Mouse (Mus musculus) liver, embryonic 11.5 days (tissue): ENCODE measurements around the gene Kcnq1. TPM values are rescaled to one million over a fixed set of nuclear protein-coding genes. Genes with fewer than 3 reads are reported as not detected.
A peak's percentile ranks its signal among the peaks of the same experiment; 100 is the strongest.

Experiments
- ATAC-seq: fragments of 200-750 bp; cut with Nextera tagmentation; replicated peaks from 2 replicates; pipeline ENCODE4 v1.8.0; 2017; ENCODE audit warnings: moderate number of reproducible peaks, mild to moderate bottlenecking, moderate TSS enrichment, moderate library complexity; ENCODE audit not compliant: low FRiP score
- DNase-seq: peaks from one replicate; pipeline ENCODE4 v3.0.0-alpha.2; 2017; ENCODE audit warnings: low spot score
- H3K27ac ChIP-seq: fragments of 300-500 bp; sonication (generic); 2 replicates; pipeline ENCODE4 v1.5.1; 2014; ENCODE audit warnings: mild to moderate bottlenecking, low read depth, low read length, control low read depth
- H3K27me3 ChIP-seq: fragments of 300-500 bp; sonication (generic); replicated peaks from 2 replicates; pipeline ENCODE4 v1.6.1; 2014; ENCODE audit warnings: low read length, mixed read lengths; ENCODE audit not compliant: control insufficient read depth, insufficient read depth
- H3K36me3 ChIP-seq: fragments of 300-500 bp; sonication (generic); 2 replicates; pipeline ENCODE4 v1.6.1; 2014; ENCODE audit warnings: mild to moderate bottlenecking, low read length, moderate library complexity, mixed read lengths; ENCODE audit not compliant: control insufficient read depth, insufficient read depth
- H3K4me1 ChIP-seq: fragments of 300-500 bp; sonication (generic); replicated peaks from 2 replicates; pipeline ENCODE4 v1.6.1; 2014; ENCODE audit warnings: low read length, mixed read lengths; ENCODE audit not compliant: control insufficient read depth, insufficient read depth
- H3K4me2 ChIP-seq: fragments of 300-500 bp; sonication (generic); 2 replicates; pipeline ENCODE4 v1.6.1; 2014; ENCODE audit warnings: mild to moderate bottlenecking, control low read depth, moderate library complexity
- H3K4me3 ChIP-seq: fragments of 300-500 bp; sonication (generic); 2 replicates; pipeline ENCODE4 v1.5.1; 2014; ENCODE audit warnings: low read depth, low read length, control low read depth
- H3K9ac ChIP-seq: fragments of 300-500 bp; sonication (generic); 2 replicates; pipeline ENCODE4 v1.6.1; 2014; ENCODE audit warnings: low read depth, low read length, control low read depth
- H3K9me3 ChIP-seq: fragments of 300-500 bp; sonication (generic); 2 replicates; pipeline ENCODE4 v1.6.1; 2016; ENCODE audit warnings: low read length, inconsistent platforms, mixed read lengths; ENCODE audit not compliant: control insufficient read depth
- WGBS: fragments of 180-500 bp; shearing (Covaris S2); extraction: QIAGEN DNeasy Blood & Tissue Kit; methylation state at CpG from one replicate; pipeline ENCODE4 v1.1.7; 2014; 5-methylcytosine and 5-hydroxymethylcytosine counted together
- polyA plus RNA-seq: library from polyadenylated mRNA; unstranded; fragments of >200 nt; fragmentation: Nextera tagmentation; extraction: Ambion mirVana; gene quantifications from 2 replicates; pipeline ENCODE4 v1.2.1, GENCODE M21; 2014

The Kcnq1 gene
- polyA plus RNA-seq, 1 experiment from 2014 or later: 0.59 TPM

GRCm38 (mm10) chr7:143111719-143112118 is 5.6 kb downstream of the Kcnq1 start:
- H3K4me1 ChIP-seq: peaks cover 9% of the 10 kb centered on the region
- 25% methylated on average over 4 of the region's 4 CpGs for WGBS
- no peak overlapping the region for H3K4me2 ChIP-seq
- no peaks in the 10 kb centered on the region for H3K36me3 ChIP-seq
- H3K9ac ChIP-seq: no peak overlapping the region
- ATAC-seq (peak; percentile 43; the same call in 1 of the 2 replicates), DNase-seq (no peak)
- H3K4me3 ChIP-seq: no peak overlapping the region
- peaks cover 30% of the 10 kb centered on the region for H3K27me3 ChIP-seq
- no peaks in the 10 kb centered on the region for H3K9me3 ChIP-seq
- no peak overlapping the region for H3K27ac ChIP-seq

GRCm38 (mm10) chr7:143112395-143112794 is 6.2 kb downstream of the Kcnq1 start:
- Histone ChIP-seq H3K4me1 (peaks cover 2% of the 10 kb centered on the region), H3K27me3 (peaks cover 24% of the 10 kb centered on the region), H3K4me3 (no peak overlapping the region), H3K9ac (no peak overlapping the region), H3K36me3 (no peaks in the 10 kb centered on the region), H3K27ac (no peak overlapping the region), H3K9me3 (no peaks in the 10 kb centered on the region), H3K4me2 (no peak overlapping the region)
- WGBS: 35% methylated on average over 1 of the region's 1 CpGs
- no peak for DNase-seq
- ATAC-seq: no peak

- Histone ChIP-seq H3K4me2 (no peak overlapping the region), H3K9me3 (no peaks in the 10 kb centered on the region), H3K9ac (no peak overlapping the region), H3K27ac (no peak overlapping the region), H3K27me3 (no peaks in the 10 kb centered on the region; the same call in 1 of the 2 replicates), H3K4me3 (no peak overlapping the region), H3K4me1 (0 out of 2 replicates have a peak, but pooled peaks cover 5% of the 10 kb centered on the region), H3K36me3 (no peaks in the 10 kb centered on the region)
- DNase-seq (no peak), ATAC-seq (no peak)
These were observed 8.6 kb downstream of the Kcnq1 start for GRCm38 (mm10) chr7:143114773-143115172.

GRCm38 (mm10) chr7:143116521-143116920 is 10.4 kb downstream of the Kcnq1 start:
- Histone ChIP-seq H3K4me2 (no peak overlapping the region), H3K9ac (no peak overlapping the region), H3K27ac (no peak overlapping the region), H3K36me3 (no peaks in the 10 kb centered on the region), H3K9me3 (no peaks in the 10 kb centered on the region), H3K4me1 (0 out of 2 replicates have a peak, but pooled peaks cover 6% of the 10 kb centered on the region), H3K4me3 (no peak overlapping the region), H3K27me3 (no peaks in the 10 kb centered on the region)
- ATAC-seq: no peak
- no peak for DNase-seq
- 73% methylated on average over 5 of the region's 5 CpGs for WGBS

GRCm38 (mm10) chr7:143119407-143119806 is 13.2 kb downstream of the Kcnq1 start:
- 0 out of 2 replicates have a peak, but pooled peaks cover 12% of the 10 kb centered on the region for H3K4me1 ChIP-seq
- H3K9ac ChIP-seq: no peak overlapping the region
- 44% methylated on average over 1 of the region's 1 CpGs for WGBS
- H3K27me3 ChIP-seq: no peaks in the 10 kb centered on the region; the same call in 1 of the 2 replicates
- no peaks in the 10 kb centered on the region for H3K36me3 ChIP-seq
- DNase-seq (no peak), ATAC-seq (no peak)
- H3K4me2 ChIP-seq: no peak overlapping the region
- no peaks in the 10 kb centered on the region for H3K9me3 ChIP-seq
- H3K27ac ChIP-seq: no peak overlapping the region
- no peak overlapping the region for H3K4me3 ChIP-seq

GRCm38 (mm10) chr7:143119826-143120225 is 13.7 kb downstream of the Kcnq1 start:
- no peak for ATAC-seq
- no peak overlapping the region for H3K27ac ChIP-seq

GRCm38 (mm10) chr7:143122191-143122590 is 16.0 kb downstream of the Kcnq1 start:
- ATAC-seq: peak; percentile 26; the same call in 1 of the 2 replicates
- Histone ChIP-seq H3K9ac (0 out of 2 replicates have a peak overlapping the region, but pooled peaks have one; percentile 14), H3K4me1 (0 out of 2 replicates have a peak, but pooled peaks cover 12% of the 10 kb centered on the region), H3K4me3 (no peak overlapping the region), H3K27ac (no peak overlapping the region), H3K9me3 (no peaks in the 10 kb centered on the region), H3K27me3 (peaks cover 3% of the 10 kb centered on the region), H3K4me2 (no peak overlapping the region), H3K36me3 (no peaks in the 10 kb centered on the region)
- DNase-seq: no peak
- WGBS: 62% methylated on average over 5 of the region's 5 CpGs

More at GRCm38 (mm10) chr7:143119826-143120225, 13.7 kb downstream of the Kcnq1 start:
- Histone ChIP-seq H3K9ac (no peak overlapping the region), H3K4me2 (no peak overlapping the region), H3K27me3 (no peaks in the 10 kb centered on the region; the same call in 1 of the 2 replicates), H3K4me3 (no peak overlapping the region), H3K9me3 (no peaks in the 10 kb centered on the region), H3K36me3 (no peaks in the 10 kb centered on the region), H3K4me1 (0 out of 2 replicates have a peak, but pooled peaks cover 12% of the 10 kb centered on the region)
- DNase-seq: no peak
- 61% methylated on average over 3 of the region's 3 CpGs for WGBS

GRCm38 (mm10) chr7:143123876-143124669 is 17.9 kb downstream of the Kcnq1 start:
- Histone ChIP-seq H3K4me3 (no peak overlapping the region), H3K36me3 (no peaks in the 10 kb centered on the region), H3K27ac (no peak overlapping the region), H3K9ac (no peak overlapping the region), H3K9me3 (no peaks in the 10 kb centered on the region), H3K27me3 (peaks cover 3% of the 10 kb centered on the region), H3K4me1 (0 out of 2 replicates have a peak, but pooled peaks cover 12% of the 10 kb centered on the region), H3K4me2 (no peak overlapping the region)
- DNase-seq (no peak), ATAC-seq (peak; percentile 29; the same call in 1 of the 2 replicates)
- WGBS: 23% methylated on average over 6 of the region's 6 CpGs
